Mouse (Mus musculus): ENCODE measurements around the gene Atp6v1g2.

GRCm38 (mm10) chr17:35285431-35285830 is 52.0 kb downstream of the Atp6v1g2 start:
- TF ChIP-seq CTCF (IDR thresholded peaks at IDR 0.05; ENCODE audit: low read depth) = no peak
- no peak for TF ChIP-seq EP300 (optimal IDR thresholded peaks at IDR 0.05)

Data from stomach, postnatal 0 days (tissue).